Mouse (Mus musculus): ENCODE data around the gene Asic4. TPM values are rescaled to one million over a fixed set of nuclear protein-coding genes. Genes with fewer than 3 reads are reported as not detected.
A peak's percentile ranks its signal among the peaks of the same experiment; 100 is the strongest.

Gene Asic4
- polyA plus RNA-seq, 1 experiment from 2014 or later, result 0.18 TPM

- 13% methylated on average over 14 of the region's 14 CpGs for WGBS
- Histone ChIP-seq H3K27ac (replicated peaks; ENCODE audit: low read depth, low read length) (no peak overlapping the region), H3K4me1 (ENCODE audit: control insufficient read depth, insufficient read depth, low read length) (peaks cover 16% of the 10 kb centered on the region), H3K27me3 (replicated peaks; ENCODE audit: control insufficient read depth, insufficient read depth, low read length) (peaks cover 40% of the 10 kb centered on the region), H3K9ac (ENCODE audit: low read depth, low read length) (no peak overlapping the region), H3K4me3 (ENCODE audit: low read depth, low read length) (no peak overlapping the region), H3K36me3 (ENCODE audit: control insufficient read depth, insufficient read depth, low read length) (no peaks in the 10 kb centered on the region), H3K9me3 (ENCODE audit: control insufficient read depth, low read length) (no peaks in the 10 kb centered on the region), H3K4me2 (ENCODE audit: low read depth, low read length) (no peak overlapping the region)
- no peak for DNase-seq (ENCODE audit: low spot score)
- ATAC-seq (ENCODE audit: low read depth), result no peak
These were observed 6.7 kb downstream of the Asic4 start for GRCm38 (mm10) chr1:75456746-75457564.

GRCm38 (mm10) chr1:75457710-75458024 is 7.4 kb downstream of the Asic4 start:
- H3K9me3 ChIP-seq (ENCODE audit: control insufficient read depth, low read length), result no peaks in the 10 kb centered on the region
- no peaks in the 10 kb centered on the region for H3K36me3 ChIP-seq (ENCODE audit: control insufficient read depth, insufficient read depth, low read length)
- no peak overlapping the region for H3K27ac ChIP-seq (replicated peaks; ENCODE audit: low read depth, low read length)
- H3K4me1 ChIP-seq (ENCODE audit: control insufficient read depth, insufficient read depth, low read length), result peaks cover 16% of the 10 kb centered on the region
- DNase-seq (ENCODE audit: low spot score), result no peak
- ATAC-seq (ENCODE audit: low read depth), result no peak
- no peak overlapping the region for H3K4me3 ChIP-seq (ENCODE audit: low read depth, low read length)
- no peak overlapping the region for H3K9ac ChIP-seq (ENCODE audit: low read depth, low read length)
- 4% methylated on average over 7 of the region's 10 CpGs for WGBS
- peaks cover 33% of the 10 kb centered on the region for H3K27me3 ChIP-seq (replicated peaks; ENCODE audit: control insufficient read depth, insufficient read depth, low read length)
- H3K4me2 ChIP-seq (ENCODE audit: low read depth, low read length), result peak overlapping the region; percentile 50

DNA sequence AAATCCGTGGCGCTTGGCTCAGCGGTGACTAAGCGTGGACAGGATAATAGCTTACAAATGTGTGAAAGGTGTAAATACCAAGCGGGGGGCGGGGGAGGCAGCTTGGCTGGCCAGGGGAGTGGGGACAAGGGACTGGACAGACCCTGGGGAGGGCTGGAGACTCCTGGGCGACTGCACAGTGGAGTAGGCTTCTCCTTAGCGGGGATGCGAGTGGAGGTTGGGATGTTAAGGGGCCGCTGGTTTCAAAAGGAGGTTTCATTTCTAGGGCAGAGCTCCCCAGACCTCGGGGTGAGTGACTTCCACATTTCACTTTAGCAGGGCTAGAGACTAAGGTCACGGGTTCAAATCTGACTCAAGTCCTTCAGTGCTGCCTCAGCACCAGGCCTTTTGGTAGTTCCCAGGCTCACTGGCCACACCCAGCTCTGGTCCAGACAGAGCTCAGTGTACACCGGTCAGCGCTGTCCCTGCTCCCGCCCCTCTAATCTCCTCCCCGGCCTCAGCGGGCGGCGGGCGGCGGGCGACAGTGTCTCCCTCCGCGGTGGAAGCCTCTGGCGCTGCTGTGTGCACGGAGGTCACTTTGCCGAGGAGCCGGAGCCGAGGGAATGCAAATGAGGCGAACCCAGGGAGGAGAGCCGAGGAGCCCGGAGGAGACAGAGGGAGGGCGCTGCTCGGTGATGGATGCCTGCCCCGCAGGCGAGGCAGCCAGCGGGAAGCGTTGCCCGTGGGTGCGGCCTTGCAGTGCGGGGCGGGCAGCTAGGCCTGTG is 8.0 kb downstream of the Asic4 start:
- Histone ChIP-seq H3K4me2 (ENCODE audit: low read depth, low read length) (peak overlapping the region; percentile 50), H3K27me3 (replicated peaks; ENCODE audit: control insufficient read depth, insufficient read depth, low read length) (peaks cover 32% of the 10 kb centered on the region), H3K36me3 (ENCODE audit: control insufficient read depth, insufficient read depth, low read length) (no peaks in the 10 kb centered on the region), H3K9ac (ENCODE audit: low read depth, low read length) (peak overlapping the region; percentile 38), H3K9me3 (ENCODE audit: control insufficient read depth, low read length) (no peaks in the 10 kb centered on the region), H3K4me3 (ENCODE audit: low read depth, low read length) (peak overlapping the region; percentile 31), H3K4me1 (ENCODE audit: control insufficient read depth, insufficient read depth, low read length) (peaks cover 16% of the 10 kb centered on the region), H3K27ac (replicated peaks; ENCODE audit: low read depth, low read length) (no peak overlapping the region)
- WGBS, result 7% methylated on average over 29 of the region's 42 CpGs
- ATAC-seq (ENCODE audit: low read depth), result peak; percentile 42; the same call in 1 of the 2 replicates
- no peak for DNase-seq (ENCODE audit: low spot score)

GRCm38 (mm10) chr1:75458789-75459684 is 8.8 kb downstream of the Asic4 start:
- DNase-seq (ENCODE audit: low spot score), result peak; percentile 60
- 0 out of 2 replicates have a peak overlapping the region, but pooled peaks have one; percentile 15 for H3K27ac ChIP-seq (replicated peaks; ENCODE audit: low read depth, low read length)
- H3K9ac ChIP-seq (ENCODE audit: low read depth, low read length), result peak overlapping the region; percentile 38
- peak overlapping the region; percentile 31 for H3K4me3 ChIP-seq (ENCODE audit: low read depth, low read length)
- 12% methylated on average over 23 of the region's 23 CpGs for WGBS
- no peak; the same call in 1 of the 2 replicates for ATAC-seq (ENCODE audit: low read depth)
- H3K4me2 ChIP-seq (ENCODE audit: low read depth, low read length), result peak overlapping the region; percentile 50
- H3K27me3 ChIP-seq (replicated peaks; ENCODE audit: control insufficient read depth, insufficient read depth, low read length), result peaks cover 32% of the 10 kb centered on the region
- H3K4me1 ChIP-seq (ENCODE audit: control insufficient read depth, insufficient read depth, low read length), result peaks cover 16% of the 10 kb centered on the region
- no peaks in the 10 kb centered on the region for H3K36me3 ChIP-seq (ENCODE audit: control insufficient read depth, insufficient read depth, low read length)
- no peaks in the 10 kb centered on the region for H3K9me3 ChIP-seq (ENCODE audit: control insufficient read depth, low read length)

- Histone ChIP-seq H3K9me3 (ENCODE audit: control insufficient read depth, low read length) (no peaks in the 10 kb centered on the region), H3K4me3 (ENCODE audit: low read depth, low read length) (no peak overlapping the region), H3K4me2 (ENCODE audit: low read depth, low read length) (no peak overlapping the region), H3K36me3 (ENCODE audit: control insufficient read depth, insufficient read depth, low read length) (no peaks in the 10 kb centered on the region), H3K27ac (replicated peaks; ENCODE audit: low read depth, low read length) (no peak overlapping the region), H3K4me1 (ENCODE audit: control insufficient read depth, insufficient read depth, low read length) (peaks cover 16% of the 10 kb centered on the region), H3K9ac (ENCODE audit: low read depth, low read length) (no peak overlapping the region), H3K27me3 (replicated peaks; ENCODE audit: control insufficient read depth, insufficient read depth, low read length) (peaks cover 31% of the 10 kb centered on the region)
- DNase-seq (ENCODE audit: low spot score) (no peak), ATAC-seq (ENCODE audit: low read depth) (no peak)
- WGBS, result 73% methylated on average over 7 of the region's 7 CpGs
These were observed 10.1 kb downstream of the Asic4 start for GRCm38 (mm10) chr1:75460297-75460696.

DNA sequence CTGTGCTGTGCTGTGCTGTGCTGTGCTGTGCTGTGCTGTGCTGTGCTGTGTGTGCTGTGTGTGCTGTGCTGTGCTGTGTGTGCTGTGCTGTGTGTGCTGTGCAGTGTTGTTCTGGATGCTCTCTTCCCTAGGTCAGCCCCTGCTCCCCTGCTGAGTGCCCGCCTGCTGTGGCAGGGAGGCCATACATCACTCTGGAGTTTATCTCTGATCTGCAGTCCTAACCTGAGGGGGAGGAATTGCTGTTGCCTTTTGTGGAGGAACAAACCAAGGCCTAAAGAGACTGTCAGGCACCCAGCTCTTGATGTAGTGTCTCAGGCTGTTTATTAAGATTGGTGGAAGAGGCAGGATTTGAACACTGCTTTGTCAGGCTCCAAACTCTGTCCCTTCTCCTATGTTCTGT is 12.4 kb downstream of the Asic4 start:
- WGBS, result 67% methylated on average over 1 of the region's 1 CpGs
- peaks cover 17% of the 10 kb centered on the region for H3K27me3 ChIP-seq (replicated peaks; ENCODE audit: control insufficient read depth, insufficient read depth, low read length)
- ATAC-seq (ENCODE audit: low read depth) (no peak), DNase-seq (ENCODE audit: low spot score) (no peak)
- no peak overlapping the region for H3K27ac ChIP-seq (replicated peaks; ENCODE audit: low read depth, low read length)
- no peak overlapping the region for H3K9ac ChIP-seq (ENCODE audit: low read depth, low read length)
- H3K4me2 ChIP-seq (ENCODE audit: low read depth, low read length), result no peak overlapping the region
- H3K36me3 ChIP-seq (ENCODE audit: control insufficient read depth, insufficient read depth, low read length), result no peaks in the 10 kb centered on the region
- no peak overlapping the region for H3K4me3 ChIP-seq (ENCODE audit: low read depth, low read length)
- peaks cover 6% of the 10 kb centered on the region for H3K4me1 ChIP-seq (ENCODE audit: control insufficient read depth, insufficient read depth, low read length)
- no peaks in the 10 kb centered on the region for H3K9me3 ChIP-seq (ENCODE audit: control insufficient read depth, low read length)

GRCm38 (mm10) chr1:75463652-75464204 is 13.5 kb downstream of the Asic4 start:
- WGBS, result 83% methylated on average over 5 of the region's 5 CpGs

More at GRCm38 (mm10) chr1:75463652-75464204, 13.5 kb downstream of the Asic4 start:
- no peak overlapping the region for H3K4me2 ChIP-seq (ENCODE audit: low read depth, low read length)
- peaks cover 15% of the 10 kb centered on the region for H3K27me3 ChIP-seq (replicated peaks; ENCODE audit: control insufficient read depth, insufficient read depth, low read length)
- H3K4me1 ChIP-seq (ENCODE audit: control insufficient read depth, insufficient read depth, low read length), result peaks cover 6% of the 10 kb centered on the region
- DNase-seq (ENCODE audit: low spot score) (no peak), ATAC-seq (ENCODE audit: low read depth) (no peak)
- H3K4me3 ChIP-seq (ENCODE audit: low read depth, low read length), result no peak overlapping the region
- H3K9me3 ChIP-seq (ENCODE audit: control insufficient read depth, low read length), result no peaks in the 10 kb centered on the region
- H3K9ac ChIP-seq (ENCODE audit: low read depth, low read length), result no peak overlapping the region
- no peak overlapping the region for H3K27ac ChIP-seq (replicated peaks; ENCODE audit: low read depth, low read length)
- no peaks in the 10 kb centered on the region for H3K36me3 ChIP-seq (ENCODE audit: control insufficient read depth, insufficient read depth, low read length)

Data from embryonic facial prominence, embryonic 14.5 days (tissue).